Mouse (Mus musculus) embryo, embryonic 10.5 days (tissue): ENCODE measurements around the gene Med12l.

Experiments
- DNase-seq: peaks from one replicate; pipeline ENCODE4 v3.0.0-alpha.2; 2015; ENCODE audit warnings: low spot score

Gene Med12l

DNA sequence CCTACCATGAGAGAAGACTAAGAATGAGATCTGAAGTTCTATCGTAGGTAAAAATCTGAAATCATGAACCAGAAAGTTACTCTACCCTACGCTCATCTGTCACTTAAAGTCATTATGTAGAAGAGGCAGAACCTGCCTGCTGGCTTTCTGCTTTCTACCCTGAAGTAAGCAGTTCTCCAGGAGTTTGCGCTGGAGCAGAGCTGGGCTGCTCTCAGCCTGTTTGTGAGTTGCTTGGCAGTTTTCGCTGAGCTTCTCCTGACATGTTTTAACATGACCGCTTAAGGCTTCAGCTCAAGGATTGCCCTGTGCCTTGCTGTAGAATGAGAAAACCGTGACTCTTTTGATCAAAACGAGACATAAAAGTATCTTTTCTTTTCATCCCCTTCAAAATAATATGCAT, 188.5 kb downstream of the Med12l start:
- no peak for DNase-seq

DNA sequence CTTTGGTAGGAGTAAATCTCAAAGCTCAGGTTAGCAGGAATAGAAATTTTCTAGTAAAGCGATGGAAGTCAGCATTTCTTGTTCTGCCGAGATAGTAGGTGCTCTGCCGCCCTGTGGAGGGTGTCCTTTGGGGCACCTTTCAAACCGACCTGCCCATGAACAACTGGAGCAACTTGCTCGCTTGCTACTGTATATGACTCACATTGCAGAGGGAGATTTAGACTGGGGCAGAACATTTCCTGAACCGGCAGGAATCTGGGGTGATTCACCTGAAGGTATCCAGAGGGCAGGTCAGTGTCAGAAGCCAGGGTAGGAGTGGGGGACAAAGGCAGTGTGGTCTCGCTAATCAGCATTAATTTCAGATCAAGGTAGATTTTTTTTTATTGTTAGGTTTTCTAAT, 189.3 kb downstream of the Med12l start, which contains the start of gene Gpr87:
Gpr87 (minus strand) TSS at position 167 of the 400 bp plus-strand sequence.
- DNase-seq = no peak

DNA sequence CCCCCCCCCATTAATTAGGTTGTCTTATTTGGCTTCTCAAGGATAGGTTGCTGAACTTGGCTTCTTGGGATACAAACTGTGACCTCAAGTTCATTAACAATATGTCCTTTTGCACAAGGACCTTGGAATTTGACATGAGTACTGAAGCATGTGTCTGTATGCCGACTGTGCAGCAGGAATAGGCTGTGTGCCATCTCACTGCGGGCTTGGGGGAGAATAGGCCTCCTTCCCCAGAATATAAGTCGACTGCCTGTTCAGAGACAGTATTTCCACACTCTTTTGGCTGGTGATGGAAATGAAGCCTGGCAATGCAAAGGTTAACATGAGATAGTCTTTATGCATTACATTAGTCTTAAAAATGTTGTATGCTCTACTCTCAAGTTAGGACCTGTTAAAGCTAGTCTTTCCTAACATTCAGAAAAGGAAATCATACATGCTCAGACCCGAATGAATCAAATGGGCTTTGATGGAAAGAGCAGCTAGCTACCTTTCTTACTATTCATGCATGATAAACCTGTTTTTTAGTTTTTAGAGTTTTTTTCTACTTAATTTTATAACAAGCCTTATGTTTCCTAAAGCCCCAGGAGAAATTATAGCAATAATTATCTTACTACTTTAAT, 191.8 kb downstream of the Med12l start:
- no peak for DNase-seq

DNA sequence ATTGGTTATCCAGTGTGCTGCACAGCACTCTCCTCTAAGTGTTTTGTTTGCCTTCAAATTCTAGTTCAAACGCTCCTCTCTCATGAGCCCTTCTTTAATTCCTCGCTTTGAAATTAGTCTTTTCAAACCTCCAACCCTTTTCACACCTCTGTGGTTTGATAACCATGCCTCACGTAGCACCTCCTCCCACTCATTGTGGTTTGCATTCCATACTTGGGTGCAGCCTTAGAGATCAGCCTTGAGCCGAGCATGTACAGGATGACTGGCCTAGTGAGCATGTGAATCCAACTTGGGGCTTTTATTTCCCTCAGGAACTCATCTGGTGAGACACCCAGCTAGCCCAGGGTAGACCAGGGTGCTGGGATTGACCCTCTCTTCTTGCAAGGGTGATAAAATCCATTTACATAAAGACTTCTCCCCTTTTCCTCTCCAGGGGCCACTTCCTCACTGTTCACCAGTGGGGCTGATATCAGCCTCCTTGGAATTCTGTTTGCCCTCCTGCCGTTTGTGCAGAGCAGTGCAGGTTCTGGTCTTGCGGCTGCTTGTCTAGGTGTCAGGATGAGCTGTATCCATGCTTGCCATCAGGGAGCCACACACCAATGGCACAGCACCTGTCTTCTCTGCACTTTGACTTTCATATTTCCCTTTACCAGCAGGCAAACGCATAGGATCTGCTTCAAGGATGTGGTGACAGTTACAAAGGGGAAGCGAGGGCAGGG, 198.3 kb downstream of the Med12l start:
- DNase-seq = no peak

DNA sequence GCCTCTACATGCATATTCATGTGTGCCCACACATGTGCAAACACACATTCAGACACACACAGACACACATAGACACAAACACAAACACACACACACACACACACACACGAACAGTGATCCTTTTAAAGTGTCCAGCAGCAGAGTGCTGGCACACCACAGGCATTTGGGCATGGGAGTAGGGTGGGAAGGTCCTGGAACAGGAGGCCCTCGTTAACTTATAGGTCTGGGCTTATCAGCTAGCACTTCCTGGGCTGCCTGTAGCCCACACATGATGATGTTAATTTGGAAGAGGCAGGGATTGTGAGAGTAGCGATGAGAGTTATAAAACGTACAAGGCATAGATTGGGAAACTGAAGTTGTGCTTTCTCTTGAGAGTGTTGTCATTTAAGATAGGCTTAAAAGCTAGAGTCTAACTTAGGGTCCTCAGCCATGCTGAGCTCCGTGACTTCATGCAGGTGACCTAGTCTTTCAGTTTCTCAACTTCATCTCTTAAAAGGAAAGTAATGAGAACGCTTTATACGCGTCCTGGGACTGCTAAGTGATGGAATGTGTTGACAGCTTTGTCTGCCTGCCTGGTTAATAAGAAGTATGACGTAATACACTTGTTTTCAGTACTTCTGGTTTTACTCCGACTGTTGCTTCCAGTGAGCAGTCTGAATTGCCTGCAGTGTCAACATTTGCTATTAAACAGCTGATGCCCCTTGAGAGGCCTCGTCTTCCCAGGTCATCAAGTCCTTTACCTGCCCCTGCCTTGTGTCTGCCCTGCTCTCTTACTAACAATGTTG, 199.3 kb downstream of the Med12l start:
- DNase-seq = no peak

DNA sequence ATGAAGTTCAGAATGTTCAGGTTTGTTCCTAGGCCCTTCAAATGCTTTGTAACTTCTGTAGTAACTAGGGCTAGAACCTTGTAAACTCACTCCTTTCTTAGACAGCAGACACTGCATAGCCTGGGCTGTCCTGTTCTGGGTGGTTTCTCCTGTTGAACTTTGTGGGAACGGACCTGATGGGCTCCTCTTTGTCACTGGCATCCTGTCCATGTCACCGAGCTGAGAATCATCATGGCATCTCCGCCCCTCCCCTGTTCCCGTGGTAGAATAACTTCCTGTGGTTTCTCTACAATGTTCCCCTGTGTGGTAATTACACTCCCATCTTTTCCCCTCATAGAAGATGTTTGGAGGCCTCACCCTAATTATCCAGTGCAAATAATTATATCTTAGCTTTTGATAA, 200.3 kb downstream of the Med12l start:
- no peak for DNase-seq

DNA sequence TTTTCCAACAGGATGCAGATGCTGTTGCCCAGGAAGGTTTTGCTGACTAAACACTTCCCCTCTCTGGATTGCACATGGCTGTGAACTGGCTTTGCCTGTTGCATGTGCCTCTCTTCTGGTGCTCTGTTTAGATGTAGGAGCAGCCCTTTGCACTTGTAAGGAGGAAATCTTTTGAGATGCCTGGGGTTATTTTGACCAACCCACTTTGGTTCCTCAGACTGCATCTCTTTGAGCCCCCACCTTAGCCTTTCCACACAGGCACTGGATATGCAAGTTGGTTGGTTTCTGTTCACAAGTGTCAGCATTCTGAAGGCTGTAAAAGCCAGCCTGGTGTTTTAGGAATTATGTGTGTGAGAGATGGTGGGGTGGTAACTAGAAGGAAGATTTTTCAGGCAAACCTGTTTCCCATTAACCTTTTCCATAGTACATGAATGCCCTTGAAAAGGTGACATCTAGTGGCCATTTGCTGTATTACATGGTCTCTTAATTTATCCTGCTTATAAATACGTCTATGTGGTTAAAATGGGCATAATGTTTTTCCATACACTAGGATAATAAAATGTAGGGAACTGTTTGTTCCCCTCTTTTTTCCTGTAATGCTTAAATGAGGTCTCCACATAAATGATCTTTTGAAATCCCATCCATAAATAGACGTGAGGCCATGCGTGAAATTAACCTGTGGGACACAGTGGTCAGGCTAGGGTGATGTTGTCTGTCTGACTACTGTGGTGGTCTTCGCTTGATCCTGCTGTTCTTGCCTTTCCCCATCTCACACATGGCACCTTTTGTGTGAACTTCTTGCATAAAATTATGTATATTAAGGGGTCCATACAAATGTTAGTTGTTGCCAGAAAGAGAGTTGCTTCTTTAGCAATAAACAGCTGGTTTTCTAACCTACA, 203.3 kb downstream of the Med12l start:
- peak; percentile 91 for DNase-seq

DNA sequence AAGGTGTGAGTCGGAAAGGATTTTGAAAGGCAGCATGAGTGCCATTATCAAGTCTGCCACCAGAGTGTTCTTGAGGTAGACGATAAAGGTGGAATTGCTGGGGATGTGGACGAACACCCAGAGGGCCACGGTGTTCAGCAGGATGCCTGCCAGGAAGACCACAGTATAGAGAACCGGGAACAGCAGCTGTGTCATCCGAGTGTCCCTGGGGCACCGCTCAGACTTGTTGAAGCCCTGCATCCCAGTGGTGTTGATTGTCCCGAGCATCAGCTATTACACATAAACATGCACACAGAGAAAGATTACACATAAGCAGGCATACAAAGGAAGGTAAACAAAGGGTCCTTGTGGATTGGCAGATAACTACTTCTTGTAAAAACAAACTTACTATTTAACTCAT, 204.5 kb downstream of the Med12l start:
- DNase-seq = no peak

DNA sequence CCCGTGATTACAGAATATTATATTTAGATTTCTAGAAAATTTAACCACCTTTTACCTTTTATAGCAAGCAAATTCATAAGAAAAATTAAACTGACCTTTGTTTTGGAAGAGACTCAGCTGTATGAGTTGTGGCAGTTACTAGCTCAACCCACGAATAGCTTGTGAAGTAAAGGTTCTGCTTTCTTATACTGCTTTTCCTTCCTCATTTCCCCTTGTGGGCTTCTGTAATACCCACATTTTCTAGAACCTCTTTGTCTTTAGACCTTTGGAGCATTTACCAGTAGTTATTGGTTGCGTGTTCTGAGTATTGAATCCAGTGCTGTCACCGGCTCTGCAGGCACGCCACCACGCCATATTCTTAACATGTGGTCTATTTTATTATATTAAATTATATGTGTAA, 205.1 kb downstream of the Med12l start, which contains the start of gene P2ry13:
P2ry13 (minus strand) TSS at position 156 of the 400 bp plus-strand sequence.
- no peak for DNase-seq

DNA sequence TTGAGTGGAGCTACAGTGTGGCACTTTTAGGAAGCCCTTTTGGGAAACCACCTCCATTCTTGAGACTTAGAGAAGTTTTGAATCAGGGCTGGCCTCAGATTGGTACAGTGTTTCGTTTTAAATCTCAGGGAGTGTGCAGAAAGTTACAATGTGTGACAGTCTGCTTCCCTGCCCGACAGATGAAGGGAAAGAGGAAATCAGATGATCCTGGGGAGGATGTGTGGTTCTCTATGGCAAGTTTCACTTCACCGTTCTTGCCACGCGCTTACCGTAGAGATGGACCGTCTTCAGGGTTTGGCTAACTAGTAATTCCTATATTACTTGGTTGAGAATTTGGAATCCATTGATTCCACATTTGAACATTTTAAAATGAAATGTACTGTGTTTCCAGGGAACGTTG, 206.2 kb downstream of the Med12l start:
- no peak for DNase-seq

DNA sequence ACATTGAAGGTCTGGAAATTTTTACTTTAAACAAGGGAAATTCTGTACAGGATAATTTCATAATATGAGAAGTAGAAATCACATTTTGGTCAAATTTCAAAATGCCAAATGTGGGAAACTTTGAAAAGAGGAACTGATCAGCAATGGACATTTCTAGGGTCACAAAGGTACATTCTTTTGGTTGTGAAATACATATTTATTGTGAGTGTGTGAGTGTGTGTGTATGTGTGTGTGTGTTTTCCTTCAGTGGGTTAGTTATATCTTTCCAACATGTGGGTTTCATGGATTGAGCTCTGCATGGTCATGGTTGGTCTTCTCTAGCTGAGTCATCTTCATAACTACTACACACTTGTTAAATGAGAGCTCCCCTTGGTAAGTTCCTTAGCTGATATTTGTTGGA, 206.8 kb downstream of the Med12l start:
- no peak for DNase-seq

DNA sequence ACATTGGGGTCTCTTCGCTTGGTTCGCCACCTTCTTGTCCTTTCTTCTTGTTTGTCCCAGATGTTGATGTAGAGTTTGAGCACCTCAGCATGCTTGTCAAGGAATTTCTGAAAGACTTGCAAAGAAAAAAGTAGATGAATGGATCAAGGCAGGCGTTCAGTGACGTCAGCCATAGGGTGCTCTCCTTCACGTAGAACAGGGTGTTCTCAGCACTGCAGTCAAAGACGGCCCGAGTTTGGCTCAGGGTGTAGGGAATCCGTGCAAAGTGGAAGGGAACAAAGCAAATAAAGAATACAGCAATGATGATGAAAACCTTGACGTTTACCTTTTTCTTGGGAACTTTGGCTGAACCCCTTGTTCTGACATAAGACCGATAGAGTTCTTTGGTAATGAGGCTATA, 211.6 kb downstream of the Med12l start:
- DNase-seq = no peak

DNA sequence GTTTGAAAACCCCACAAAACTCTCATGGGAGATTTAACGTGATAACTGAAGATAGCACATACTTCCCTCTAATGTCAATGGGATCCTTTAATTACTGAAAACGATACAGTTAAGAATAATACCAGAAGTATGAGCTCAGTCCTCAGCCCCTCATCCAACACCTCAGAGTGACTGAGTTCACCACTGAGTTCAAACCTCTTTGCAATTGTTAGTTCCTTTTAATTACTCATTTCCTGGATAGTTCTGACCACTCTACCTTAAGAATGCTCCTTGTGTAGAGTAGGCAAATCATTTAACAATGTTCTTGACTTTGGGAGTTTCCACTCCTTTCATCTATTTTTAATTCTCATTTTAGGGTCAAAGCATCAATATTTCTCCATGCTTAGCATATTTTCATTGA, 213.7 kb downstream of the Med12l start:
- DNase-seq = no peak

DNA sequence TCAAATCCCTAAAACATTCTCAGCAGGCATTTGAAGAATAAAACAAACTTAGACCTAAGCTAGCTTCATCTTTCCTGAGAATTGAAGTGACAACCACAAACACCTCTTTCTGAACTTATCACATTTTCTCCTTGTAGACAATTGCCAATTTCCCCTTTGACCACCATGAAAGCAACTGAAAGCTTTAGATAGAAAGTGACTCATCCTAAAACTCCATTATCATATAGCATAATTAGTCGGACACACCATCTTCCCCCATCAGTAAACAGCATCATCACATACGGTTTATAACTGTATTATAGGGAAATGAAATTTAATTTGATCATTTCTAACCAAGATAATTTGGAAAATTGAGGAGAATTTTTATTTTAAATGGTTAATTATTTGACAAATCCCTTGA, 216.7 kb downstream of the Med12l start:
- no peak for DNase-seq

DNA sequence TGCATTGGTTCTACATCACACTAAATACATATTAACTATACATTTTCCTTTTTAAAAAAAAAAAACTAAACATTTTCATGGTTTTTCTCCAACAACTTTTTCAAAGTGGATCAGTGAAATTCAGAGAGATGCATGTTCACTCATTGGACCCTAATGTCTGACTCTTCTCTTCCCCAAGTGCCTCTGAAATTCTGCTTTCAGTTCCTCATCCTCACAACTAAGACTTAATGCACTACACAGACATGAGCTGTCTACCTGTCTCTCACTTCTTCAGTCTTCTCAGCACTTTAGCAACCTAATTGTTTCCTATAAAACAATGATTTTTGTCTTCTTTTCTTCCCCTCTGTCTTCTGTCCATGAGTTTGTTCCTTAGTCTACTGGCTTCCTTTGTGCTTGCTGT, 219.8 kb downstream of the Med12l start:
- no peak for DNase-seq

DNA sequence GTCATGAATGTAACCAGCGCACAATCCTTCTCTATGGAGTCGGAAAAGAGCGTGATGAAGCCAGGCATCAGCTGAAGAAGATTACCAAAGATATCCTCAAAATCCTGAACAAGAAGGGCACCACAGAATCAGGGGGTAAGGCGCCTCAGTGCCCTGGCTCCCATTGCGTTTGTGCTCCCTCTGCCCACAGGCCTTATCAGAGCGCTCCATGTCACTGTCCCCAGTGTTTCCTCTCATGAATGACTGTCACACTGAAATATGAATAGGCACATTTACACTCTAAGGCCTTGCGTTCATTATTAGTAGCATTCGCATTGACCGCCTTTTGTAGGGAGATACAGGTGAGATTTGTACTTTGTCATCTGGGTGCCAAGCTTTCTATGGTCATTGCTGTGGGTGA, 222.1 kb downstream of the Med12l start:
- no peak for DNase-seq

DNA sequence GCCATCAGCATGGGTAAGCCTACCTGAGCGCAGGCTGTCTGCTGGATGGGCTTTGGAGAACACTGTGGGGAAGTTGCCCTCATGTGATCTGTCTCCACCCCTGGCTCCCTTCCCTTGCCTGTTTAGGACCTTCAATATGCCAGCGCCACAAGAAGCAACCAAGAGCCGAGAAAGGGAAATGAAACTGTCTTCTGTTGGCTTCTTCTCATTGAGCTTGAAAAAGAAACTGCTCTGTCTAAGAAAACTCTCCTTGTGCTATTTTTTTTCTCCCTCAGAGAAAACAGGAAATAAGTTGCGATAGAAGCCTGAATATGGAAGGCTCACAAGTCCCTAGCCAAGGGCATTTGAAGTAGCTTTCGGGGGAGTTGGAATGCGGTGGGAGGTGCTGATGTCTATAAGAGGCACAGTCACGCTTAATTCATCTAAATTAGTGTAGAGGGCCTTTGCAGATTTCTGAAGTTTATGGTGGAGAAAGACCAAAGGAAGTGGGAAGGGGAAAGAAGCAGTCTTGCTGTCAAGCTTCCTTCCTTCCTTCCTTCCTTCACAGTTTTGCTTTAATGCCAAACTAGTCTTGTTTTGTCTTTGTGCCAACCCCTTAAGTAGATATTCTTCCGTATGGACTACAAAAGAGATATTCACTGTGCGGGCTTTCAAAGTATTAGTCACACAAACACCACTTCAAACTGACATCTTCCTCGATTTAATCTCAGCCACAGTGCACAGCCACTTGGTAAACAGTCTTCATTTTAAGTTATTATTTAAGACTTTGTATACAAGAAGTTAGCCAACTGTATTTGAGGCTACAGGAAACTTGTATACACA, 223.3 kb downstream of the Med12l start:
- peak; percentile 38 for DNase-seq

DNA sequence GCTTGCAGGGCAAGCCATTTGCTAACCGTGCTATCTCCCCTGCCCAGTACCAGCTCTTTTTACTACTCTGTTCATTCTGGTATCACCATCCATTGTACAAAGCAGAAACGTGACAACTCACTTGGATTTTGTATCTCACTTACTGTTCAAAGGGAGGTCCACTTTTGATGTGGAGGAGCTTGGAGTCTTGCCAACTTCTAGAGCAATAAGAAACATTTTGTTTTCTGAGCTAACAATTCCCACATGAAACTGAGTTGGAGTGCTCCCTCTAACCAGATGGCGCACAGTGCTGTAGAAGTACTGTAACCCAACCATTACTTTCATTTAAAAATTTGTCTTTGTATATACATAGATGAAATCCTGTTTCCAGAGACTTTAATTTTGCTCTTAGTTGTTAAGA, 225.3 kb downstream of the Med12l start:
- no peak for DNase-seq

DNA sequence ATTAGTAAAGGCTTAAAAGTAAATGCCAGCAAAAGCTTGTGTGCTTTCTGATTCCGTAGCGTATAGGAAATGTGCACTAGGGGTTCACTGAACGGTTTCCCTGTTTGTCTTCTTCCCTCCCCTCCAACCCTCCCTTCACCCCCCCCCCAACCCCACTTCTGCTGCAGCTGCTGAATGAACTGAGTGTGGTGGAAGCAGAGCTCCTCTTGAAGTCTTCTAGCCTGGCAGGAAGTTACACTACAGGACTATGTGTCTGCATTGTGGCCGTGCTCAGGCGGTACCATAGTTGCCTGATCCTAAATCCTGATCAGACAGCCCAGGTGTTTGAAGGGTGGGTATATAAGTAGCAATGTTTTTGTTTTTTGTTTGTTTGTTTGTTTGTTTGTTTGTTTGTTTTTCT, 229.3 kb downstream of the Med12l start:
- DNase-seq = no peak

DNA sequence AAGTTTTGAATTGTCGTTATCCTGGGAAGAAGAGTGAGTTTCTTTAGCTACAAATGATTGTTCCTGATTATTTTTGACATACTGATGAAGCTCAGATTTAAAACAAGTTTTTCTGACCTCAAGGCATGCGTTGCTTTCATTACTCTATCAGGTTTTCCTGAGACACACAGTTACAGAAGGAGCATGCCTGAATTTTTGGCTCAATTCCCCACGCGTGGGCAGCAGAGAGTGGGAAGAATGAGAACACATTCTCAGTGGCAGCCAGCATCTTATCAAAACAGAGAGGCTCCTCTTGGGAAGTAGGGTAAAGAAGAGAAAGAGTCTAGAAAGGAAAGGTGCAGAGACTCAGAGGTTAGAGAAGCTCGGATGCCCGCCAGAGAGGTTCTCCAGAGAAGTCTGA, 237.8 kb downstream of the Med12l start:
- DNase-seq = no peak

DNA sequence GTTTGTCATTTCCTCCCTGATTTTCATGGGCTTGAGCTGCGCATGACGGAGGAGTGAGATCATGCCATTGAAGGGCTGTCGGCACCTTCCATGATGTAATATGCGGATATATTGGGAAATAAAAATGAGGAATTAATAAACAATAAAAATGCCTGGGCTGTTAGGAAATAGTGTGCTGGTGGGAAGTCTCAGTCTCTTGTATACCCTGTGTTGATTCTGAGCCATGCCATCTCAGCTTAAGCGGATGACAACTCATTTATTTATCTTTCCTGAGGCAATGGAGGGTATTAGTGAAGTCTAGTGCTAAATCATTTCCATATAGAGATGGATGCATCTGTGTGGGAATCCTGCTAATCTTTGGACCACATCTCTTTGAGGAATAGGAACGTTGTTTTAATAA, 242.4 kb downstream of the Med12l start:
- DNase-seq = no peak
